Mouse (Mus musculus) stomach, postnatal 0 days (tissue): ENCODE results near the gene Tmem192. TPM values are rescaled to one million over a fixed set of nuclear protein-coding genes. Genes with fewer than 3 reads are reported as not detected.
"Not testable (repeated sequence)": the region's sequence is repeated elsewhere in the genome, so short reads cannot be mapped to it uniquely, and the experiment has no call there.

ENCODE experiments used
- ATAC-seq: fragments of 200-750 bp; cut with Nextera tagmentation; 2 replicates; pipeline ENCODE4 v1.8.0; 2017; ENCODE audit not compliant: low FRiP score, low TSS enrichment
- DNase-seq: peaks from one replicate; pipeline ENCODE4 v3.0.0-alpha.2; 2016; ENCODE audit warnings: low spot score
- H3K27ac ChIP-seq: fragments of 300-500 bp; sonication (generic); replicated peaks from 2 replicates; pipeline ENCODE4 v1.5.1; 2014; ENCODE audit warnings: mild to moderate bottlenecking, control low read depth
- H3K27me3 ChIP-seq: fragments of 300-500 bp; sonication (generic); 2 replicates; pipeline ENCODE4 v1.6.1; 2014; ENCODE audit warnings: low read length; ENCODE audit not compliant: control insufficient read depth, insufficient read depth
- H3K36me3 ChIP-seq: fragments of 300-500 bp; sonication (generic); 2 replicates; pipeline ENCODE4 v1.6.1; 2014; ENCODE audit warnings: low read length, mixed read lengths; ENCODE audit not compliant: control insufficient read depth, insufficient read depth
- H3K4me1 ChIP-seq: fragments of 300-500 bp; sonication (generic); replicated peaks from 2 replicates; pipeline ENCODE4 v1.6.1; 2014; ENCODE audit warnings: antibody characterized with exemption; ENCODE audit not compliant: control insufficient read depth, insufficient read depth
- H3K4me2 ChIP-seq: fragments of 300-500 bp; sonication (generic); replicated peaks from 2 replicates; pipeline ENCODE4 v1.6.1; 2014; ENCODE audit warnings: low read depth, mild to moderate bottlenecking, control low read depth, moderate library complexity
- H3K4me3 ChIP-seq: fragments of 300-500 bp; sonication (generic); 2 replicates; pipeline ENCODE4 v1.5.1; 2014; ENCODE audit warnings: low read depth, low read length, control low read depth
- H3K9ac ChIP-seq: fragments of 300-500 bp; sonication (generic); 2 replicates; pipeline ENCODE4 v1.6.1; 2014; ENCODE audit warnings: mild to moderate bottlenecking, low read length, control low read depth, mixed read lengths
- H3K9me3 ChIP-seq: fragments of 300-500 bp; sonication (generic); 2 replicates; pipeline ENCODE4 v1.6.1; 2016; ENCODE audit warnings: low read length; ENCODE audit not compliant: control insufficient read depth
- CTCF ChIP-seq: IDR thresholded peaks from 2 replicates; pipeline ENCODE4 v1.5.1; 2016; ENCODE audit warnings: antibody characterized with exemption, low read depth, mild to moderate bottlenecking, moderate library complexity
- EP300 ChIP-seq: optimal IDR thresholded peaks from 2 replicates; pipeline ENCODE3; 2016; ENCODE audit warnings: antibody characterized with exemption
- WGBS: fragments of 180-500 bp; shearing (Covaris S2); extraction: QIAGEN DNeasy Blood & Tissue Kit; methylation state at CpG from one replicate; pipeline ENCODE4 v1.1.7; 2014; 5-methylcytosine and 5-hydroxymethylcytosine counted together
- polyA plus RNA-seq: library from polyadenylated mRNA; unstranded; fragments of >200 nt; fragmentation: Nextera tagmentation; extraction: Ambion mirVana; gene quantifications from 2 replicates; pipeline ENCODE4 v1.2.1, GENCODE M21; 2015

The Tmem192 gene
- polyA plus RNA-seq, 1 experiment from 2014 or later, result 36.6 TPM

DNA sequence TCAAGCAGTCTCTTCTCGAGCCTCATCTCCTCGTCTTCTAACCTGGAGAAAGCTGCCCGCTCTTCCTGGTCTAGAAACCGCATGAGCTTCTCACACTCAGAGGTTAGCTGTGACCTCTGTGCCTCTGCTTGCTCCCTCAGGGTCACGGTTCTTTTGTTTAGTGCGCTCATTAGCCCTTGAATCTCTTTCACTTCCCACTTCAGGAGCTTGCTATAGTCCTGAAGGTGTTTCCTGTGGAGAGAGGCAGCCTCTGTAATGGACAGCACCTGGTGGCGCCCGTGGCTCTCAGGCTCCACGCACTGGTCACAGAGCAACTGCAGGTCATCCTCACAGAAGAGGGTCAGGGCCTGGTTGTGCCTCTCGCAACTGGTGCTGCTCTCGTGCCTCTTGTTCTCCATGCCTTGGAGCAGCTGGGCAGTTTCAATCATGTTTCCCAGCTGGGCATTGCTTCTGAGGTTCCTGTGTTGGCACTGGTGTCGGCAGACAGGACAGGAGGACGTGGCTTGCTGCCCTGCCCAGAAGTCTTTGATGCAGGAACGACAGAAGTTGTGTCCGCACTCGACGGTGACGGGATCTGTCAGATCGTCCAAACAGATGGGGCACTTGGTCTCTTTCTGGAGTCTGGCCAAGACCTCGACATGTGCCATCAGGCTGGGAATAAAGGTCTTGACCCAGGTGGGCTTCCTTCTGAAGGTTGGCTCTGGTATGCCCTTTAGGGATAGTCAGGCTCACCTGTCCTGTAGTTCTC lies 36.3 kb downstream of the Tmem192 start:
- no peak overlapping the region for H3K4me3 ChIP-seq
- ATAC-seq, result no peak
- 70% methylated on average over 20 of the region's 20 CpGs for WGBS
- no peaks in the 10 kb centered on the region for H3K27me3 ChIP-seq
- H3K4me2 ChIP-seq, result no peak overlapping the region
- no peaks in the 10 kb centered on the region for H3K9me3 ChIP-seq
- H3K36me3 ChIP-seq, result no peaks in the 10 kb centered on the region
- DNase-seq, result no peak
- no peak overlapping the region for H3K9ac ChIP-seq
- H3K27ac ChIP-seq, result no peak overlapping the region
- H3K4me1 ChIP-seq, result no peaks in the 10 kb centered on the region
- TF ChIP-seq EP300 (no peak), CTCF (no peak)

- H3K4me2 ChIP-seq, result no peak within 1 kb of the TSS
- no peaks in the 10 kb centered on the region for H3K27me3 ChIP-seq
- H3K27ac ChIP-seq, result no peak within 1 kb of the TSS
- H3K4me1 ChIP-seq, result no peaks in the 10 kb centered on the region
- H3K9me3 ChIP-seq, result no peaks in the 10 kb centered on the region
- WGBS, result 86% methylated on average over 4 of the region's 4 CpGs
- no peak within 1 kb of the TSS for H3K4me3 ChIP-seq
- ATAC-seq, result no peak
- no peak for DNase-seq
- H3K36me3 ChIP-seq, result no peaks in the 10 kb centered on the region
- TF ChIP-seq CTCF (no peak), EP300 (no peak)
- no peak within 1 kb of the TSS for H3K9ac ChIP-seq
These were observed 40.7 kb downstream of the Tmem192 start, which contains the start of gene Trim75 for GRCm38 (mm10) chr8:64987731-64988130. Gene Trim75 (minus strand): TSS chr8:64987831.

- H3K9ac ChIP-seq, result no peak overlapping the region
- ATAC-seq (no peak), DNase-seq (no peak)
- H3K27me3 ChIP-seq, result no peaks in the 10 kb centered on the region
- H3K4me2 ChIP-seq, result no peak overlapping the region
- H3K4me1 ChIP-seq, result no peaks in the 10 kb centered on the region
- H3K4me3 ChIP-seq, result no peak overlapping the region
- 82% methylated on average over 4 of the region's 4 CpGs for WGBS
- TF ChIP-seq CTCF (no peak), EP300 (no peak)
- H3K9me3 ChIP-seq, result no peaks in the 10 kb centered on the region
- H3K27ac ChIP-seq, result no peak overlapping the region
- no peaks in the 10 kb centered on the region for H3K36me3 ChIP-seq
These were observed 51.9 kb downstream of the Tmem192 start for GRCm38 (mm10) chr8:64998806-64999365.

DNA sequence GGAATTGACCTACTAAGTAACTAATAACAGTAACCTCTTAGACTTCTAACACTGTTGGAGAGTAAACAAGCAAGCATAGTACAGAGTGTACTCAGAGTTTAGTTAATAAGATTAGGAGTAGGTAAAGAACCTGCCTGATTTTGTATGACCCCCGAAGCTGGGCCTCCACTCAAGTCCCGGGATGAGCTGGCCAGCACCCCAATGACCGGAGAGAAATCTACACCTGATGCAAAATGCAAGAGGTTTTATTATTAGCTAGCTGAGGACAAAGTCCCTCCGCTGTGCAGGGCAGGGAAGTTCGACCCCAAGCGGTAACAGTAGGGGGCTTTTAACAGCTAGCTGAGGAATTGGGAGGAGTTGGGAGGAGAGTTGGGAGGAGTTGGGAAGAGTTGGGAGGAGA lies 60.6 kb downstream of the Tmem192 start:
- H3K4me1 ChIP-seq, H3K4me3 ChIP-seq, H3K9me3 ChIP-seq, H3K4me2 ChIP-seq, ATAC-seq, H3K27ac ChIP-seq, H3K9ac ChIP-seq, DNase-seq, H3K36me3 ChIP-seq, H3K27me3 ChIP-seq: not testable (repeated sequence)
- 81% methylated on average over 6 of the region's 6 CpGs for WGBS

DNA sequence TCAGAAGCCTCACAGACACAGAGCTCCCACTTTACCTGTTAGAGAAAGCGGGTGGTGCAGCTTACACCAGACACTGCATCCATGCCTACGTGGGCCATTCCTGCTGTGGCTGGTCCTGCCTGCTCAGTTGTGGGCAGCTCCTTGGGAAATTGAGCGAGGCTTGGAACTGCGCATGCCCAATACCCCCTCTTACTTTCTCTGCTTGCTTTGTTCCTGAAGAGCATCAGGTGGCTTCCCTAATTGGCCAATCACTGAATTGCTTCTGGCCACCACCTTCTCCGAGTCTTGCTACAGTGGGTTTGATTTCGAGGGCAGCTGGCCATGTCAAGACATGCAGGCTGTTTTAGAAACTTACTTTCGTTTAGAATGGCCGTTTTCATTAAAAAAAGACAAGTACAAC lies 71.4 kb downstream of the Tmem192 start, which contains the start of the genes Trim61 and Trim60:
Gene Trim61 (minus strand): TSS at position 101 of the 400 bp plus-strand sequence.
Gene Trim60 (minus strand): TSS at position 162 of the 400 bp plus-strand sequence.
- Histone ChIP-seq H3K36me3 (no peaks in the 10 kb centered on the region), H3K4me3 (no peak within 1 kb of the TSS), H3K9me3 (no peaks in the 10 kb centered on the region), H3K4me2 (no peak within 1 kb of the TSS), H3K9ac (no peak within 1 kb of the TSS), H3K27ac (no peak within 1 kb of the TSS), H3K4me1 (no peaks in the 10 kb centered on the region), H3K27me3 (no peaks in the 10 kb centered on the region)
- no peak for ATAC-seq
- 83% methylated on average over 8 of the region's 8 CpGs for WGBS
- DNase-seq, result no peak
- TF ChIP-seq CTCF (no peak), EP300 (no peak)

Other genes with a start within 250 kb of the Tmem192 start
- gene Msmo1, start 213.4 kb upstream of the Tmem192 start, polyA plus RNA-seq, result 141 and 160 TPM in 2 replicates
- 13.4 and 14.0 TPM in 2 replicates for gene Klhl2, start 97.2 kb upstream of the Tmem192 start, polyA plus RNA-seq
- not detected in 2 replicates for gene Trim75, start 40.6 kb downstream of the Tmem192 start, polyA plus RNA-seq
- gene Trim61, start 71.3 kb downstream of the Tmem192 start, polyA plus RNA-seq, result not detected in 2 replicates
- gene Trim60, start 71.4 kb downstream of the Tmem192 start, polyA plus RNA-seq, result not detected in 2 replicates
- gene Apela, start 90.2 kb downstream of the Tmem192 start, polyA plus RNA-seq, result 0.45 TPM in 2 replicates
- gene Gm10663, start 127.8 kb downstream of the Tmem192 start, polyA plus RNA-seq, result not detected in 2 replicates
- 15.0 and 17.6 TPM in 2 replicates for gene BC030870, start 182.4 kb downstream of the Tmem192 start, polyA plus RNA-seq